Mouse (Mus musculus) liver, embryonic 14.5 days (tissue): ENCODE results near the gene Rbm38.

Experiments used
- CTCF ChIP-seq: IDR thresholded peaks from 2 replicates; pipeline ENCODE4 v1.5.1; 2016; ENCODE audit warnings: antibody characterized with exemption, low read depth, control low read depth
- EP300 ChIP-seq: IDR thresholded peaks from 2 replicates; pipeline ENCODE4 v1.6.1; 2016; ENCODE audit warnings: antibody characterized with exemption, low read depth

DNA sequence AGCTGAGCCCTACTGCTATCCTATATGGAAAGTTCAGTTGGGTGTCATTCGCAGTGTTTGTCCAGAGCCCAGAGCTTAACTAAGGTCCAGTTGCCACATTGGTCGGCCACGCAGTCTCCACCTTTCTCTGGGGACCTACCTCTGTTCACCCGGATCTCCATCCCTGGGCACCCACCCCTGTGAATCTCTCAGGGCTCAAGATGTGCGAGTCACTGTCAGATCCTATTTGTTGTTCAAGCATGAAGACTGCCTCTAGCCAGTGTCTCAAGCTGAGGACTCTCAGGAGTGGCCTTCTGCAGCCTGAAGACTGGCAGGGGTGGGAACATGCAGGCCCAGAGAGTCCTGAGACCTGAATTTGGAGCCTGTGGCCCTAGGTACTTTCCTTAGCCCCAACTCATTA lies 15.8 kb downstream of the Rbm38 start:
- TF ChIP-seq EP300 (no peak), CTCF (no peak)
